Mouse (Mus musculus) thymus, adult 18-20 months (tissue): ENCODE data around the gene Bex3.

Source experiments
- DNase-seq, 2 experiments: peaks; one replicate each; pipeline ENCODE4 v3.0.0; 2022; ENCODE audit warnings: mixed read lengths in 2 of 2

Gene Bex3

GRCm38 (mm10) chrX:136269743-136270392, at the start of gene Bex3:
Gene Bex3, plus strand, starts transcription at chrX:136270253.
- DNase-seq: peak; percentile 41 to 44

- no peak for DNase-seq
Observed at GRCm38 (mm10) chrX:136223714-136224113, 46.3 kb upstream of the Bex3 start.

GRCm38 (mm10) chrX:136227768-136228167, 42.3 kb upstream of the Bex3 start:
- no peak for DNase-seq

- DNase-seq: no peak
Observed at GRCm38 (mm10) chrX:136238118-136238517, 31.9 kb upstream of the Bex3 start.

DNA sequence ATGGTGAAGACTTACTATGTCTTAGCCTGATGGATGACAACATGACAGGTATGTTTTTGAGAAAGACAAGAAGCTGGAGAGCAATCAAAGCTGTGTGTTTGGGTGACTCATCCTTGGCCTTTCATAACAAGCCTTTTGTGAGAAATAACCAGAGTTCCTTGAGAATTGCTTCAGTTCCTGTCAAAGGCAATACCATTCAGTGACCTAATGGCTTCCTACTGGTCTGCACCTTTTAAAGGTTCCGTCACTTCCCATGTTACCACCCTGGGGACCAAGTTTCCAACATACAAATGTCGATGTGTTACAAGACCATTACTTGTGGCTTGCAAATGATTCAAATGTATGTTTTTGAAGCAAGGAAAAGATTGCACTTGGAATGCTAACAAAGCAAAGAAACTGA, 26.9 kb upstream of the Bex3 start:
- DNase-seq: no peak

DNA sequence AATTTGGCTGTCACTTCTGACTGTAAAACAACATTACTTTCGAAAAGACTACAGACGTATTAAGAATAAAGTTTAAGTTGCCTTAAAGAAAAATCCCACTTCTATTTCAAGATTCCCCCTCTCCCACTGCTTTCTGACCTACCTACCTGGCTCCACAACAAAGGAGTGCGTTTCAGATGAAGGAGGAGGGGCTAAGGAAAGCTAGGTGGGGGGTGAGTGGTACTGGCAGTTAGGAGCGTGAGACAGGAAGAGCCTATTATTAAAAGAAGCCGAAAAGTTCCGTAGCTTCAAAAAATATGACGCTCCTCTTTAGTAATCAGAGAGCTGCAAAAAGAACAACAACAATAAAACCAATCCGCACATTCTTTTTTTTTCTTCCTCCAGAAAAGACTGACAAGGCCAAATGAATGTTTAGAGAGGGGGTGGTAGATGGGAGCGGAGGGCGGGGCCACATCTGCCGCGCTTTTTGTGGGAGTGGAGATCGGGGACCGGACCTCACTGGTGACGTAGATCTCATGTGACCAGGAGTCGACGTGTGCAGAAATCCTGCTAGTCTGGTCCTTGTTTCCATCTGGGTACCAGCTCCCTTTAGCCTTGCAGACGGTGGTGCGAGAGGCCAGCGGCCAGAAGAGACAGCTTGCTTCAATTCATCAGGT, 25.4 kb upstream of the Bex3 start, which contains the start of gene Tceal9:
Gene Tceal9 (plus strand): TSS at position 506 of the 656 bp plus-strand sequence.
- DNase-seq: peak; percentile 19 to 46

DNA sequence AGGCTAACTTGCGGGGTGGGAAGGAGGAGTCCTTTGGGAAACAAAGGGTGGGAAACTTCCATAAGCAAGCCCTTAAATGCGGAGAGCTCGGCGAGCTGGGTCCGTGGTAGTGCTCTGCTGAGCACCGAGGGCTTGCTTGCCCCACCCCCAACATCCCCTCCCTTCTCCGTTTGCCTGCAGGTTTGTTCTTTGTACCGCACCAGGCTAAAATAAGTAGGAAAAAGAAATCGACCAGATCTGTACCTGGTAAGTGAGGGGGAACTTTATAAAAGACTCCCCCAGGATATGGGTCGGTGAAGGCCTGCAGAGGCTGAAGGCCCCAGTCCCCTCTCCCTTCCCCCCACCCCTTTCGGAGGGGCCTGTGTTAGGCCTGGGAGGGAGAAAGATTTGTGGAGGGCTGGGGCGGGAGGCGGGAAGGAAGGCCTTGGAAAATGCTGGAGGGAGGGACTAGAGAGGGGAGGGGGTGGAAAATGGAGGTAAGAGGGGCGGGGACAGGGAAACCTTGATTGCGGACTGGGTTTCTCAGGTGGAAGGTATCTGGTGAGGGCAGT, 24.5 kb upstream of the Bex3 start:
- DNase-seq: no peak

DNA sequence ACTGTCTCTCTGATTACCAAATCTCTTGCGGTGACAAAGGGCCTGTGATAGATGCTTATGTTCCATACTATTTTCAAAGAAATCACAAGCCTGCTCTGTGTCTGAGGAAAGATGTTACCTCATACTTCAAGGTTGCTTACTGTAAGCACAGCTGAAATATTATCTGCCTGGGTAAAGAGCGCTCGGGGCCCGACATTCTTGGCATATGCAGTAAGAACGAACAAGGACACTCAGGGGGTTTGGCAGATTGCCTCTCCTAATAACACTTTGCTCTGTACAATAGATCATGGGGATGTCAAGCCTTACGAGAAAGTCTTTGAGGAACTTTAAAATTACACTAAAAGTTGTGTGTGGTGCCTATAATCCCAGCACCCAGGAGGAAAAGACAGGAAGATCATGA, 21.2 kb upstream of the Bex3 start:
- no peak for DNase-seq

DNA sequence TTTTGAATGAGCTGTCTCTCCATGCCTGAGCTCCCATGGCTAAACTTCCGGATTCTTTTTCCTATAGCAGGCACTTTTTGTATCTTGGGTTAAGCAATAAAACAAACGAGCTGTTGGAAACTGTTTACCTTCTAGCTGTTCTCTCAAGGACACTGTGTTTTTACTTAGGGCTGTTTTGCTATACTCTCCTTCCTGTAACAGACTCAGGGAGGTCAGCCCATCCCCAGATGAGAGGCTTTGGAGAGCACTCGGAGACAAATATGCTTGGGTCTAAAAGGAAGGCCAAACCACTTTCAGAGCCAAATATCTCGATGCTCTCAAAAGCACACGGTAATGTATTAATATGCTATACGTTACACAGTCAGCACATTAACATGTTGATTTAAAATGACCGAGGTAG, 20.4 kb upstream of the Bex3 start:
- DNase-seq: no peak

DNA sequence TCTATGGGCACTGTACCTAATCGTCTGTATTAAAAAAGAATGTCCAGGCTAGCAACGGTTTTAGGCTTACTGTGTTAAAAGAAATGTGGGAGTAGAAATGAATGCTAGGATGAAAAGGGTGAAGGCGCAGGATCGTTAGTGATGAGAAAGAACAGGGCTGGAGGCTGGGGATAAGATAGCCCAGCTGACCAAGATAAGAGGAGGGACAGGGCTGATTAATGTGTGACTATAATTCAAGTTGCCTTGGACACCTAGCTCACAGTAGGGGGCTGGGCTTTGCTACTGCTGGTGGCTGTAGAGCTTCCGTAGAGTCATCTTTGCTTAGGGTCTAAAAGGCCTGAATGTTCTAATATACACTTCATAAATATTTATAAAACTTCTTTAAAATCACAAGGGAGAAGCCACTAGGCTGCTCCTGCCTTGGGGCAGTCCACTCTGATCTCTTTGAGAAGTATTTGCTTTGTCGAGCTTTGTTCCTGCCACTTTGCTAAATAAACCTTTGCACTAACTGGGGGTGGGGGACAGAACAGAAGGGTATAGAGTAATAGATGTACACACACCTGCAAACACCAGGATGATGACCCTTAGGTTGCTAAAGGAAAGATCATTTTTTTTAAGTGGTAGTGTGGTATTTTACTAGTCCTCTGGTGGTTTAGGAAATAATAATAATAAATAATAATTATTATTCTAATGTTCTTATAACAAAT, 17.9 kb upstream of the Bex3 start:
- no peak for DNase-seq

DNA sequence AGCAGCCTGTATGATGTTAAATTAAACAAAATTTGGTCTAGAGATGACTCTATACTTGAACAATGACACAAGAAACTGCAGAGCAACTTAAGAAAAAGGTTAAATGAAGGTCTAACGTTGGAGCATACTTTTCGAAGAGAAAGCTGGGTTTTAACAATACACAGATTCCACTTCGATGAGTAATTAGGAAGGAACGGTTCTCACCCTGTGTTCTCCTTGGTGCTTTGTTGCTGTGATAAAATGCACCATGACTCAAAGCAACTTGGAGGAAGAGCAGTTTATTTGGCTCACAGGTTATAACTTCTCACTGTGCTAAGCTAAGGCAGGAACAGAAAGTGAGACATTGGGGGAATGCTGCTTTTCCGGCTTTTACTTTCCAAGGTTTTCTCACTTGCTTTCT, 2.3 kb upstream of the Bex3 start:
- DNase-seq: no peak

DNA sequence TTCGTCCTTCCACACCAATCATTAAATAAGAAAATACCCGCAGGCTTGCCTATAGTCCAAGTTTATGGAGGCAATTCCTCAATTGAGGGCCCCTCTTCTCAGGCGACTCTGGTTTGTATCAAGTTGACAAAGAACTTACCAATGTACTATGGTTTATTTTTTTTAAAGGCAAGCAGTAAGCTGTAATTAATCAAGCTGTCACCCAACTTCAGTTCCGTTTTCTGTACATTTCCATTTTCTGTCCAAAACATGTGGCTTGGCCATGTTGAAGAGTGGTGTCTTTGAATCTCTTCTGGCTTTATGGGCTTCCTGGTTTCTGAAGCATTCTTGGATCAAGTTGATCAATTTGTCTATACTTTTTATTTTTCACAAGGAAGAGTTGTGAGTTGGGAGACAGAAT, 1.9 kb upstream of the Bex3 start:
- no peak for DNase-seq

DNA sequence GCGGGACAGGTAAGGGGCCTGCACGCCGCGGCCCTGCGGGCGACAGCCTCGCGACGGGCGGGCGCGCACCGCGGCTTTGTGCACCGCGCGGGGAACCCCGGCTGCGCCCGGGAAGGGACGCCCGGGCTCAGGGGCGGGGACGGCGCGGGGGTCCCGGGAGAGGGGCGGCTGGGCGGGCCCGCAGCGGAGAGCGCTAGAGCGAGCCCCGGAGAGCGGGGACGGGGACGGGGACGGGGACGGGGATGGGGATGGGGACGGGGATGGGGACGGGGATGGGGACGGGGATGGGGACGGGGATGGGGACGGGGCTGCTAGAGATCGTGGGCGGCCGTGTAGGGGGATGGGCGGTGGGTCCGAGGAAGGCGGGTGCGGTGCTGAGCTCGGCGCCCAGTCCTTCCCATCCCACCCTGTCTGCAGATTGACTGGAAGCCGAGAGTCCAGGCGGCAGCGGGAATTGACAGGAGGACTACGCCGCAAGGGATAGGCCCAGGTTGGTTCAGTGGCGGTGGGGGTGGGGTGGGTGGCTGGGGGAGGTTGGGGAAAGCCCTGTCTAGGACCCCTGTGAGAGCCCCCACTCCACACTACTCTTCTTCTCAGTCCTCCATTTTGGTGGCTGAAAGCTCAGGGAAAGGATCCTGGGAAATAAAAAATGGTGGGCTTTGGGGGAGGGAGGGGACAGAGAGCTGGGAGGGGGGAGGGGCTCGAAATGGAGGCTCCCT, 499 bp downstream of the Bex3 start:
- DNase-seq: peak in 1 of 2 experiments; percentile 9

GRCm38 (mm10) chrX:136274542-136274941, 4.5 kb downstream of the Bex3 start:
- no peak for DNase-seq

GRCm38 (mm10) chrX:136275386-136275785, 5.3 kb downstream of the Bex3 start:
- no peak for DNase-seq

DNA sequence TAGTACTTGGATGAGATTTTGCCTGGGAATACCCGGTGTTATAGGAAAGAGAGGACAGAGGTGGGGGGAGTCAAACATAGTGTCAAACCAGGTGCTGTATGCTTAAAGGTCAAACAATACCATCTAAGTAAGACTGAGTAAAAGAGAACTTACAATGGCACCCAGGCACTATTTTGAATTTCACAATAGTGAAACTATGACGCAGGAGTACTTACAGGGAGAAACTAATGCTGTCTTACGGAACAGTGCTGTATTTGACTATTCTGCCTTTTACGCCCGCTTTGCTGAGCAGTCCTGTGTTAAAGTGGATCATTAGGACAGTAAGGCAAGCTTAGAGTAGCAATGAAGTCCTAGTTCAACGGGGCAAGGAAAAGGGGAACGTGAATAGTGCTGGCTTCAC, 7.5 kb downstream of the Bex3 start:
- no peak for DNase-seq

GRCm38 (mm10) chrX:136278401-136278800, 8.3 kb downstream of the Bex3 start:
- DNase-seq: no peak

DNA sequence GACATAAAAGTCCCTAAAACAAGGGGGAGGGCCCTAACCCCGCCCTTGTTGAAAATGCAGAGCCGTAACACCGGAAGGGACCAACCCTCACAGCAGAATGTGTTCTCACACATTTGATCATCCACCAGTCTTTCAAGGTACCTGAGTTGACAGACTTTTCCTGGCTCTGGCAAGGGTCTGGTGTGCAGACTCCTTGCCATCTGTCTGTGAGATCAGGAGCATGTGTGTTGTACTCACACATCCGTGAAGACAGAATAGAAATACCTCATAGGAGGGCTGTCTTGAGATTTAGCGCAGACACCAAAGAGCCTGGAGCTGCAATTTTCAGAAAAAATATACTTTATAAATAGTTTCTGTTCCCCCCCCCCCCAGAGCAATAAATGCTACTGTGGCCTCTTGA, 9.4 kb downstream of the Bex3 start:
- no peak for DNase-seq

DNA sequence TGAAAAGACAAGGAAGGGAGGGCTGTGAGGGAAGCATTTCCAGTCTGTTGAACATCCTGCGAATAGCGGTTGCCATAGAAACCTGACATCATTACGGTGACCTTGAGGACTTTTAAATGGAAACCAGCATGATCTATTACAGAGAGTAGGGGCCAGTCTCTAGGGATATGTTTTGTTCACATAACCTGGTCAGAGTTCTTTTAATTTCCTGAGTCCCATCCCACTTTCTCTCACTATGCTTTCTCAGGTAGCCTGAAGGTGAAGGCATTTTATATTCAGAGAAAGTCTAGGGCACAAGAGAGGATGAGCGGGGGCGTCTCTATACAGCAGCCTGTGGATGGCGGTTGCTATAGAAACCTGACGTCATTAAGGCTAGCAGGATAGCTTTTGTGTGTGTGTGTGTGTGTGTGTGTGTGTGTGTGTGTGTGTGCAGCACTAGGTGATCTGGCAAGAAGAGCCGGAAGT, 20.8 kb downstream of the Bex3 start:
- no peak for DNase-seq

DNA sequence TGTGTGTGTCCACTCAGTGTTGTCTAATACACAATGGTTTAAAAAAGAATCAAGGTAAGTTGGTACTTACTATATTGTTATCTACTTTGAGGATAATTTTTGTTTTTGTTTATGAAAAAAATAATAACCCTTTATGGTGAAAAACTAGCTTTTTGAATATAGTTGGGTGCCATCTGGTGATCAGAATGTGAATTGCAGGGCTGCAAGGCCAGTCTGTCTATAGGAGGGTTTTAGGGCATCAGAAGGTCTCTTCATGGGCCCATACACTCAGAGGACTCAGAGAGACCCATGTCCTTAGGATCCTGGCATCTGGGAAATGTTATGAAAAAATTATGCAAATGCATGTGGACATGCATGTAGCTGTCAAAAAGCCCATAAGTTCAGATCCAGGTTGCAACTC, 34.2 kb downstream of the Bex3 start:
- no peak for DNase-seq

GRCm38 (mm10) chrX:136306196-136306595, 36.1 kb downstream of the Bex3 start:
- no peak for DNase-seq

- no peak for DNase-seq
Observed at GRCm38 (mm10) chrX:136313303-136313702, 43.2 kb downstream of the Bex3 start.
